Mouse (Mus musculus): ENCODE data around the gene Fmod. TPM values are rescaled to one million over a fixed set of nuclear protein-coding genes. Genes with fewer than 3 reads are reported as not detected.
A peak's percentile ranks its signal among the peaks of the same experiment; 100 is the strongest.

Gene Fmod
- total RNA-seq (2021), result 10 to 100 TPM in 1 of 2 experiments, 1 to 10 TPM in 1; 8.6 to 13.2 TPM

DNA sequence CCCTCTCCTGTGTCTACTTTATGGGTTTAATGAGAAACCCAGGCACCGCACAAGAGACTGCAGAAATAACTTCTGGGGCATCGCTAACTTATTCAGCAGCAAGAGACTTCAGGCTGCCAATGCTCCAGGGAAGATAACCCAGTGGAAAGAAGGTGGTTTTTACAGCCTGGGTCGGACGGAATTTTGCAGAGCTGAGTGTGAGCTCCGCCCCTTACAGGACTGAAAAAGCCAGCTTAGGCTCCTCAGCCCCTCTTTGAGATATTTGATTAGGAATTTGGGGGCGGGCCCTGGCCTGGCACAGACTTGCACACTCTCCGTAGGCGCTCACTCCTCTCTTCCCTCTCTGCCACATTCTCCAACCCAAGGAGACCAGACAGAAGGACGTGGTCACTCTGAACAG lies at the start of gene Fmod:
Gene Fmod (plus strand): TSS at position 83 of the 400 bp plus-strand sequence.
- intact Hi-C loops (cut with DNase I), result no loop called here
- no peak for DNase-seq

DNA sequence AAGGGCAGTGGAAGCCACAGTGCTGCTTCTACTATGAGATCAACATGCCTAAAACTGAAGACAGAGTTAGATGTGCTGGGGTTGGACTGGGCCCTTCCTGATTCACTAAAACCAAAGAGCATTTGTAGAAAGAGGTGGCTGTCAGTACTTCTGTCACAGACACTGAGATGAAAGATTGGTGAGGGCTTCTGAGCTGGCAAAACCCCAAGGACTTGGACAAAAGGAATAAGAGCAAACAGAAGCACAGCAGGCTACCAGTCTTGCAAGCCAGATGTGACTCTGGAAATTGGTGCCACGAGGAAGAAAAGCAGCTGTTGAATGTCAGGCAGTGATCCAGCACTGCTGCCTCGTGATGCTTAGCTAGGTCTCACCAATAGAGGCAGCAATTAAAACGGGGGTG lies 48.2 kb upstream of the Fmod start:
- DNase-seq, result peak; percentile 54 to 56

DNA sequence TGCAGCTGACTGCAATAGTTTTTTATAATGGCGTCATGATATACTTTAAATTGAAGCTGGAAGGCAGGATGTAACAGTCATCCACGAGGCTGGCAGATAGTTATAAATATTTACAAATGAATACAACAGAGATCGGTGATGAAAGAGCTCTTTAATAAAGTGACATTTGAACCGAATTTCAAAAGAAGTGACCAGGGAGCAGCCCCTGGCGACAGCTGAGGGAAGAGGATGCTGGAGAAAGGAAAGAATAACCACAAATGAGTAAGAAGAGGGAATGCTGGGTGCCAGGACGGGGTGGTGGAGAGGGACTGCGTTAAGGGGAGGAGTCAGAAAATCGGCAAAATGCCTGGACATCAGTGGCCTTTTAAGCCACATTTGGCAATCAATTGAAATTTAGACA lies 45.8 kb upstream of the Fmod start:
- intact Hi-C loops (cut with DNase I), result no loop called here
- DNase-seq, result no peak

More for the DNA sequence above, 48.2 kb upstream of the Fmod start:
- intact Hi-C loops (cut with DNase I), result no loop called here

DNA sequence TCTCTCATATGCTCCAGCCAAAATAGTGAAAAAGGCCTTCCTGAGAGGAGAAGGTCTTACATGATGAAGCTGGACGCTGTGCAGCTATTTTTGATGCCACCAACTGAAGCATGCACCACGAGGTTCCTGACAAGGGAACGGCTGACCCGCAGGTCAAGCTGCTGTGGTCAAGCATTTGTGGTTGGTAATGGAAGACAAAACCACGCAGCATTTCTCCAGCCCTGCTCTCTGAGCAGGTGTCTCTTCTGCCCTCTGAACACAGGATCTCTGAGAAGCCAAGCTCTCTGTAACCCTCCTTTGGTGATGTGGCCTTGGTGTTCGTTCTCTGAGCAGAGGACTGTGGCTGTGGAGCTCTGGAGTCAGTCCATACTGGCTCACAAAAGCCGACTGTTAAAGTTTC lies 31.6 kb upstream of the Fmod start:
- intact Hi-C loops (cut with DNase I), result no loop called here
- no peak for DNase-seq

DNA sequence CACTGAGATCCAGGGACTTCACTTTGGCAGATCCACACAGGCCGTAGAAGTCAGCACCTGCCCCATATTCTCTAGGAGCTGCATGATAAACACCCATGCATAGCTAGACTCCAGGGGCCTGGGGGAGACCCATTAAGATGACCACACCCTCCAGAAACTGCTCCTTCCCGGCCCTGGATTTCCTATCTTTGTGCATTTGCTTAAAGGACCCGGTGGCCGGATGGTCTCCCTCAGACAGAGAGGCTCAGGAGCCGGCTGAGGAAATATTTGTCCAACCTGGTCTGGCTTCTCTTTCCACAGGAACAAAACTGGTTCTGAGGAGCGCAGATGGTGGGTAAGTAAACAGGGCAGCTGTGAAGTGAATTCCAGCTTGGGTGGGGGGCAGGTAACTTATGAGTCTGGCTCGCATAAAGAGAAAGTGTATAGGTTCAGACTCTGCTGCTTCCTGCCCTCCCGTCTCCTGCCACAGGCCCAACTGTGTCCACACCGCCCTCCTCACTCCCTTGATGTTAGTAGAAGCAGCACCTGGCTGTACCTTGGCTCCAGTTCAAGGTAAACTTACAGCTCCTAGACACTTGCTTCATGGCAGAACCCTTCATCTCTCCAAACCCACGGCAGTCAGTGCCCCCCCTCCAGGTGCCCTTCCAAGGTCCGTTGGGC lies 30.8 kb upstream of the Fmod start:
- DNase-seq, result no peak
- intact Hi-C loops (cut with DNase I), result no loop called here

DNA sequence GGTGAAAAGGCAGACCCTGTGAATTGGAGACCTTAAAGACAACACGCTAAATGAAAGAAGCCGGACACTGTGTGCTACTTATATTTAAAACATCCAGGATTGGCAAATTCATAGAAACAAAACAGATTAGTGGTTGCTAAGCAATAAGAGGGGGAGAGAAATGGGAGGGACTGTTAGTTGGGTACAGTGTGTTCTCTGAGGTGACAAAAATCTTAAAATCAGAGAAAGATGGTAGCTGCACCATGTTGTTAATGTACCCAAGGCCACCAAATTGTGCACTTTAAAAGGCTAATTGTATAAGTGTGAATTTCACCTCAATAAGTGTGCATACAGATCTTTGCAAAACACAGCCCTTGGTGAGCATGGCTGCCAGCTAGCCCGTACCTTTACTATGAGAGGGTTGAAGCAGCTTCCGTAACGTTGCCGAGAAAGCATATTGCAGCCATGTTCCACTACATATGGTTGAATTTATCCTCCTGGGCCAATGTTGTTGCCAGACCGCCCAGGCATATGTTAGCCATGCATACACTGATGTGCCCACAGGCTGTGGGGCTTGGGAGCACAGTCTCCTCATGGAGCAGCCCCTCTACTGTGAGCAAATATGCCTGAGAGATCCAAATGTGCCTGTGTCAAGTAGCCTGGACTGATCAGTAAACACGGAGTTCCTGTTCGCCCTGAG lies 12.6 kb upstream of the Fmod start:
- intact Hi-C loops (cut with DNase I), result no loop called here
- no peak for DNase-seq

DNA sequence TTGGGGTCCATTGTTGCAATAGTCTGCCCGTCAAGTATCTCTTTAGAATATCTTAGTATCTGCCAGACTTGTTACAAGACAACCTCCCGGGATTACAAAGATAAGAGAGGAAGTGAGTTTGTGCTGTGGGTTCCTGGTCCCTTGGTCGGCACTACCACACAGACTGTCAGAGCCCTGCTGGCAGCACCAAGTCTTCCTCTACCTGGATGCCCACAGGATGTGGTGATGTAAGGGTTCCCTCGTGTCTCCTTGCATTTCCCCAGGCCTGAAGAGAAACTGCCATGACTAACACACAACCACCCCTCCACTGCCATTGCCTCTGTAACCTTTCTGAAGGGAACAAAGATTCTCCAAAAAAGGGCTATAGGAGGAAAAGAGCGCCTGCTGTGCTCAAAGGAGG lies 11.1 kb upstream of the Fmod start:
- DNase-seq, result no peak
- intact Hi-C loops (cut with DNase I), result no loop called here

DNA sequence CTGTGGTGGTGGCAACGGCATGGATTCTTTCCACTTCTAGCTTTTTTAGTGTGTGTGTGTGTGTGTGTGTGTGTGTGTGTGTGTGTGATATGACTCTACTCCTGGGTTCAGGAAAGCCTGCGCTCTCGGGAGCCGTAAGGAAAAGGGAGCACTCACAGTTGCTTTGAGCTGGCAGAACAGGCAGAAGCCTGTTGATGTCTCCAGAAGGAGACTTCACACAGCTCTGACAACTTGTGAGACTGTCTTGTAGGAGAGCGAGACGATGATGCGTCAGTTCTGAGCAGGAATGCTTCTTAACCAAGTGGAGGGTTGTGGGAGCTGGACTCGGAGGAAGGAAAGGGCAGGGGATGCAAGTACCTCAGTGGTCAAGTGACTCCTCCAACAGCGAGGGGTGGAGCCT lies 10.3 kb upstream of the Fmod start:
- intact Hi-C loops (cut with DNase I), result no loop called here
- DNase-seq, result no peak

DNA sequence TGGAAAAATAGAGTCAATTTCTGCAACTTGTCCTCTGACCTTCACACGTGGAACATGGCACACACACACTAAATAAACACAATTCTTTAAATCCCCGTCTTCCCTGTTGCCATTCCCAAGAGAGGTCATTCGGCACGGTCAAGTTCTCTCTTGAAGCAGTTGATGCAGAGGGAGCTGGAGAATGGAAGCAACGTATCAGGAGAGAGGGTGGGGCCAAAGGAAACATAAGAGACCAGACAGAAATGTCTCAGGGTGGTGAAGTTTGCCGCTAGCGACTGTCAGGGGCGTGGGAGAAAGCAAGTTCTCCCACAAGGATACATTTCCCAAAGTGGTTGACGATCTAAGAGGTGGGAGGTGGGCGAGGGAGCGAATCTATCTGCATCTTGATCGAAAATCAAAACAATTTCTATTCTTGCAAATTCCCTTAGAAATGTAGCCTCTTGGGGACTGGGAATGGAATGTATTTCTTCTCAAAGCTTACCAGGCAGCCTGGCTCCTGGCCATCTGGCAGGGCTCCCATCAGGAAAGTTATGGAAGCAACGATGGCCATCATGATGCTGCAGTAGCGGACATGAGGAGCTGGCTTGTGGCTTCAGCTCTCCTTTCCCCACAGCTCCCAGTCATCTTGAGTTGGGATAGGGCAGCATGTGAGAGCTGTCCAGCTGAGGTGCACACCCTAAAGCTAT lies 8.8 kb upstream of the Fmod start:
- intact Hi-C loops (cut with DNase I), result no loop called here
- peak in 1 of 2 experiments; percentile 30 for DNase-seq

DNA sequence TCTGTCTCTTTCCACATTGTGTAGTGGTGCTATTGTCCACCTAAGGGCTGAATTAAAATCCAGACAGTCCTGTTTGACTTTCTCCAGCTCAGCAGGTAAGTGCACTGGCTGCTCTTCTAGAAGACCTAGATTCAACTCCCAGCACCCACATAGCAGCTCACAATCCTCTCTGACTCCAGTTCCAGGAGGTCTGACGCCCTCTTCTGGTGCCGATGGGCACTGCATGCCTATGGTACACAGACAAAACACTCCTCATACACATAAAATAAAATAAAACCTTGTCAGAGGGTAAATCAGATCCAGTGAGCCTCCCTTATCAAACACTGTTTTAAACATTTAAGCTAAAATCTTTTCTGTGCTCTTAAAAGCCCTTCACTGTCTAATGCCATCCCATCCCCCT lies 562 bp upstream of the Fmod start:
- intact Hi-C loops (cut with DNase I), result no loop called here
- no peak for DNase-seq

DNA sequence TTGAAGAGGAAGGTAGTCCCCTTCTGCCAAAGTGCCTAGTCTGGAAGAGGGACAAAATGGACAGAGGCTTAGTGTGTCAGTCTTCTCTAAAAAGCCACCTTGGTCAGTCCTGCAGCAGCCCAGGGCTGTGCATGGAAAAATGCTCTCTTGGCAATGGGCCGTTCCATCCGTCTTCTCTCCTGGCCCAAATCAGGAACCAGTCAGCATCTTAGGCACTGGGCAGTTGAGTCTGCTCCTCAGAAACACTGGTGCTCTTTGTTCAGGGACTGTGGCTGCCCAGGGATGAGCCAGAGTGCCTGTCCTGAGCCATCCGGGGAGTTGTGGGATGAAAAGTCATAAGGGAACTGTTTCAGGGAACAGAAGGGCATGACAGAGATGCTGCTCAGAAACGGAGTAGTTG lies 1.3 kb downstream of the Fmod start:
- no peak for DNase-seq
- intact Hi-C loops (cut with DNase I), result no loop called here

DNA sequence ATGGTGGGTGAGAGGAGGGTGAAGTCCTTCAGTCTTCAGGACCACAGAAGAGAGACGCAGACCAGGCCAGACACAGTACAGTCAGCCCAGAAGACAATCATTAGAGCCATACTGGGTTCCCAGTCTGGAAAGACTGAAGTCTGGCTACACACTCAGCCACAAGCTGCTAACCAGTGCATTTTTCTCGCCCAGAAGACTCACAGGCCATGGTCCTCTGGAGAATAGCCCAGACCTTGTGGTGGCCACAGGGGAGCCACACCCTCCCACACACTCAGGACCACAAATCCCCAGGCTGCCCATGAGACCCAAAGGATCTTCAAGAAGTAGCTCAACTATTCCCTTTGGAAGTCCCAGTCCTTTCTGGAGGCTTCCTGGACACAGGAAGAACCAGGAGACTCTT lies 2.3 kb downstream of the Fmod start:
- DNase-seq, result no peak
- intact Hi-C loops (cut with DNase I), result no loop called here

DNA sequence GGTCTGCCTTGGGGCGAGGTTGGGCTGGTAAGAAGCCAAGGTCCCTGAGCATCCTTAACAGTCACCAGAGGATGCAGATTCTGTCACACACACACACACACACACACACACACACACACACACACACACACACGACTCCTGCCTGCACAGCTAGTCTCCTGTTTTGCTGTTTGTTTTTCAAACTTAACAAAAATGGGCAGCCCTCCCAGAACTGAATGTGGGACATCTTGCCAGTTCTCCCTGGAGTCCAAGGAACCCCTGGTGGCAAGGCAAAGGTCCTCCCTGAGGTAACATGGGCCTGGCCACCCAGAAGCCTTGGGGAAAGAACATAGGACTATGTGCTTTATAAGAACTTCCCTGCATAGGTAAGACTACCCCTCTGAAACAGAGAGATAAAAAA lies 4.8 kb downstream of the Fmod start:
- intact Hi-C loops (cut with DNase I), result loop anchor here (10.0 kb wide), 1 partner anchor 407 kb away; no protein-coding TSS in a partner anchor
- DNase-seq, result no peak

DNA sequence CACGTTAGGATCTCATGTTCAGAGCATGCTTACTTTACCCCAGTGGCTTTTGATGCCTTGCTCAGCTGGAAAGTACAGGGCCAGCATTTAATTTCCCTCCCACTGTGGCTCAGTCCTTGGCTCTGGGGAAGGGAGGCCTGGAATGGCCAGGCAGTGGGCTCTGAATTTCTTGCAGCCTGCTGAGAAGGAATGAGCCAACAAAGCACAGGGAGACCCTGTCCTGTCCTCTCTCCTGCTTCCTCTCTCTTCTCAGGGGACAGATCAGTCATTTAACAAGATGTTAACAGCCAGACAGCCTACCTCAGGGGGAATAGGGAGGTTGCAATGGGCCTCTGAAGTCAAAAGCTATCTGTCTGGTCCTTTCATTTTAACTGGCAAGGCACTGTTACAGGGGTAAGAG lies 5.3 kb downstream of the Fmod start:
- DNase-seq, result no peak
- intact Hi-C loops (cut with DNase I), result loop anchor here (10.0 kb wide), 1 partner anchor 408 kb away; no protein-coding TSS in a partner anchor

DNA sequence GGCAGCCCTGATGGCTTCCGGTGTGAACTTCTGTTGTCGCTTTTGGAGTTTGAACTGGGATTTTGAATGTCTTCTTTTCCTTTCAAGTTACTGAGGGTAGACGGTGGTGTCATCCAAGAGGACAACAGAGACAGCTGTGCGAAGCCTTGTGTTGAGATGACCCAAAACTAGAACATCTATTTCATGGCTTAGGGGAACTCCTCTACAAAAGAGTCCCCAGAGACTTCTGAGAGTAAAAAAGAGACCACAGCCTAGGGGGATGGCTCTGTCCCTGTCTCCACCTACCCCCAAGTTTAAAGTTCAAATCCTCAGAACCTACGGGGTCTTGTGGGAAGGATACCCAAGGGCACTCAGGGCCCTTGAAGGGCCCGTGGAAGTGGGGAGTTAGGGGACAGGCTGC lies 7.8 kb downstream of the Fmod start:
- intact Hi-C loops (cut with DNase I), result loop anchor here (10.0 kb wide), 1 partner anchor 410 kb away; no protein-coding TSS in a partner anchor
- DNase-seq, result no peak

DNA sequence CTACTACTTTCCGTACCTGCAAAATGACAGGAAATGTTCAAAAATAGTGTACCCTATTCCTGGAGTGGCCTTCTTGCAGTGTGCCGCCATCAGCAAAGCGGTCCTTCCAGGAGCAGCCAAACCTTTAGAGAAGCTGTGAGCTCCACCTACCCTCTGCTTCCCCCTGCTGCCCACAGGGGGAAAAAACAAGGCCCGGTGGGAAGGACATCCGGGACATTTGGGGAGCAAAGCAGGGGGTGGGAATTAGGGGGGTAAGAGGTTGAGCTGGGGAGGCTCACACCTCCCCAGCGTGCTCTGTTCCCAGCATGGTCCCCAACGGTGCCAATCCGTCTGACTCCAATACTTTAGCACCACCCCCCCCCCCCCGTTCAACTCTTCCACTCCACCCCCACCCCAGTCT lies 8.9 kb downstream of the Fmod start:
- peak; percentile 75 to 79 for DNase-seq

DNA sequence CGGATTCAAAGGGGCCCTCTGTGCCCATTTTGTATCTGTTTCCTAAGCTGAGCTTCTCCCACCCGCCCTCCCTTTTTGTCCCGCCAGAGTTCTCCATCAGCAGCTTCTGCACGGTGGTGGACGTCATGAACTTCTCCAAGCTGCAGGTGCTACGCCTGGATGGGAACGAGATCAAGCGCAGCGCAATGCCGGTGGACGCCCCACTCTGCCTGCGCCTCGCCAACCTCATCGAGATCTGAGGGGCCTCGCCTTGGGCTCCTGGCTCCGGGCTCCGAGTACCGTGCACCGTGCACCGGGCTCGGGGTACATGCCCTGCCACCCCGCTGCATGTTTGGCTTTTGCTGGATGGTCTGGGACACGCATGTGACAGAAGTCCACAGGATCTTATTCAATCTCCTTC lies 9.3 kb downstream of the Fmod start:
- intact Hi-C loops (cut with DNase I), result loop anchor here (1.0 to 10.0 kb wide), 3 partner anchors 85 to 412 kb away; no protein-coding TSS in a partner anchor
- DNase-seq, result no peak

More for the DNA sequence above, 8.9 kb downstream of the Fmod start:
- intact Hi-C loops (cut with DNase I), result loop anchor here (1.0 to 10.0 kb wide), 3 partner anchors 85 to 411 kb away; no protein-coding TSS in a partner anchor

DNA sequence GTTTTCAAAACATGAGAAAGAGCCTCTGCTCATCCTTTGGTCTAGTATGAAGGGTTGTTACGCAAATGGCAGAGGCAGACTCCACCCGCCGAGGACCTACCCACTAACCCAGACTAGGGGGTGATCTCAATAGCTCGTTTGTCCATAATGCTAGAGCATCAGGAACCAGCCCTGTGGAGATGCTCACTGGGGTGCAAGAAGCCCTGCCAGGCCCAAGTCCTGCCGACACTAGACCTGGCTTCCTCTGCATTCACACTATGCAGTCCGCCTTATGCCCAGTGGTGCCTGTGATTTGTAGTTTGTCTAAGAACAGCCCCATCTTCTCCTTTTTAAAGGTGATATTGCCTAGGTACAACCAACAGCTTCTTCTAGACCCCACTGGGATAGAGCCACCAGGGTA lies 10.4 kb downstream of the Fmod start:
- intact Hi-C loops (cut with DNase I), result loop anchor here (10.0 kb wide), 1 partner anchor 413 kb away; no protein-coding TSS in a partner anchor
- DNase-seq, result no peak

DNA sequence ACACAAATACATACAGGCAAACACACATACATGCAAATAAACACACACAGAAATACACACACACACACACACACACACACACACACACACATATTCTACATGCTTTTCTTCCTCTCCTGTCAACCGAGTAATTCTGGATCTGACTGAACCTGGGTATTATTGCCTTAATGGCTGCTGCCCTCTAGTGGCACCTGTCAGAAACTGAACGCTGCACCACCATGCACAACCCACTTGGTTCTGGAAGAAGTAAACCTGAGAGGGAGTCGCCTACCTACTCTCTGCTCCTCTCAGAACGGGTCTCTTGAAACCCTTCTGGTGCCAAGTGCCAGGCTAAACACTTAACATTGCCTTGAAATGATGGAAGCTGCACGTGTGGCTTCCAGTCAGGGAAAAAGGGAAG lies 11.7 kb downstream of the Fmod start:
- peak; percentile 72 to 73 for DNase-seq
- intact Hi-C loops (cut with DNase I), result loop anchor here (2.0 to 10.0 kb wide), 2 partner anchors 312 to 414 kb away; no protein-coding TSS in a partner anchor

DNA sequence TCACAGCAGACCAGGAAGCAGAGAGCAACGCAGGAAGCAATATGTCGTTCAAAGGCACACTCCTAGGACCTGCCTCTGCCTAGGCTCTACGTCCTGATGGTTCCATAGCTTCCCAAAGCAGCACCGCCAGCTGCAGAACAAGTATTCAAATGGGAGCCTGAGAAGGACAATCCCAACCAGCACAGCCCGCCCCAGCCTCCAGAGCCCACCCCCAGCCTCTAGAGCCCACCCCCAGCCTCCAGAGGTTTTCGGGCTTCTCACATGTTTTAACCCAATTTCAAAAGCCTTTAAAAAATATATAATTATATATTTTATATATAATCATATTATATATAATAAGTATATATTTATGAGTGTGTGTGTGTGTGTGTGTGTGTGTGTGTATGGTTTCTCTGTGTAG lies 12.5 kb downstream of the Fmod start:
- no peak for DNase-seq
- intact Hi-C loops (cut with DNase I), result loop anchor here (2.0 to 10.0 kb wide), 2 partner anchors 313 to 415 kb away; no protein-coding TSS in a partner anchor

DNA sequence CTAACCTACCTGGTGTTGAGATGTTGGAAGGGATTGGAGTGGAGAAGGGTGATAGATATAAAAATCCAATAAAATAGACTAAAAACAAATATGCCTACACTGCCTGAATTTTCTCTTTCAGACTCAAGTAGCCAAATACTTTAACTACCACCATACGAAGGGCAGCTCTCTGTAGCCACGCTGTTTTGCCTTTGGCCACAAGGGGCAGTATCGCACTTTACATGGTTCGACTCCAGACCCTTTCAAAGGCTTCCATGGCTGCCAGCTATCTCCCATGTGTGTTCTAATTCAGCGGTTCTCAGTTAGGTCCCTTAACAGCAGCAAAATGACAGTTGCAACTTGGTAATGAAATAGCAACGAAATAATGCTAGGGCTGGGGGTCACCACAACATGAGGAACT lies 16.2 kb downstream of the Fmod start:
- peak; percentile 87 to 91 for DNase-seq
- intact Hi-C loops (cut with DNase I), result loop anchor here (1.0 to 5.0 kb wide), 4 partner anchors 53 to 279 kb away; partner anchors contain the start of gene Ppfia4
